Mouse (Mus musculus): Measurements from ENCODE around the gene Kcne4.

GRCm38 (mm10) chr1:78810904-78811303 is 5.7 kb upstream of the Kcne4 start:
- TF ChIP-seq CTCF (conservative IDR thresholded peaks at IDR 0.05; ENCODE audit: low read length) = no peak
- TF ChIP-seq NANOG (IDR thresholded peaks at IDR 0.05; ENCODE audit: borderline replicate concordance, low read length) = no peak

All from E14TG2a.4 (cell line).